Mouse (Mus musculus) 3134 (cell line): ENCODE data around the gene Rpl23a.

Experiments used
- DNase-seq: peaks from one replicate; pipeline ENCODE4 v3.0.0-alpha.2; 2011; ENCODE audit warnings: low spot score; ENCODE audit not compliant: insufficient read length; ENCODE audit errors: extremely low read depth

The Rpl23a gene

DNA sequence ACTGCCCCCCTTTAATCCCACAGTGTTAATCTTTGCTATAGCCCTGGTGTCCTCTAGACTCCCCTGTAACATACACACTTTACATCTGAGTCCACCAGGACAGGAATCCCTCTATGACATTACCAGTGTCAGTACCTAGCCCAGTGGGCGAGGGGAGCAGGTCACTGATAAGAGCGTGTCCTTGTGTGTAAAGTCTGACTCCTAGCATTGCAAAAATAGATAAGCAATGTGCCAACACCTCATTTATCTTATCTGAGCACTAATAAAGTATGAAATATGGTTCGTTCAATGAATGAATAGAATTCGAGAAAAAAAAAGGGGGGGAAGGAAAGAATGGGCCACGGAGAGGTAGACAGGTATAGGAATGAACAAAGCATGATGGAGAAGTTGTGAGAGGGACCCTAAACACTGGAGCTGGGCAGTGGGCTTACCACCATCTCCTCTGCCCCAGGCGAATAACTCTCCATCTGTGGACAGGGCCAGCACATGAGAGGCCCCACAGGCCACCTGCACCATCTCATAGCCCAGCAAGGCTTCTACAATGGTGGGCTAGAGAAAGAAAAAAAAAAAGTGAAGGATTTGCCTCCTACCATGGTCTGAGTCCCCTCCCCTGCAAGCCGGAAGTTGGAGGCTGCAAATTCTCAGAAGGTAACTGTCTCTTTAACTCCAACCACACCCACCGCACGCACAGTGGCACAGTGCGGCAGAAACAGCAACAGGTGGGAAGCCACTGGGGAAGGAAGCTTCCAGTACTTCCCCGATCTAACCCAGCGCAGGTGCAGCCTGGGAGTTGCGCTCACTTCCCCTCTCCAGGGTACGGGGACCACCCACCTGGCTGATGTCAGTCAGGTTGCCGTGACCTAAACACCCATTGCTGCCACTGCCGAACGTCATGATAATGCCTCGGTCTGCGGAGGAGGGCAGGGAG lies 14.6 kb downstream of the Rpl23a start:
- DNase-seq: no peak

DNA sequence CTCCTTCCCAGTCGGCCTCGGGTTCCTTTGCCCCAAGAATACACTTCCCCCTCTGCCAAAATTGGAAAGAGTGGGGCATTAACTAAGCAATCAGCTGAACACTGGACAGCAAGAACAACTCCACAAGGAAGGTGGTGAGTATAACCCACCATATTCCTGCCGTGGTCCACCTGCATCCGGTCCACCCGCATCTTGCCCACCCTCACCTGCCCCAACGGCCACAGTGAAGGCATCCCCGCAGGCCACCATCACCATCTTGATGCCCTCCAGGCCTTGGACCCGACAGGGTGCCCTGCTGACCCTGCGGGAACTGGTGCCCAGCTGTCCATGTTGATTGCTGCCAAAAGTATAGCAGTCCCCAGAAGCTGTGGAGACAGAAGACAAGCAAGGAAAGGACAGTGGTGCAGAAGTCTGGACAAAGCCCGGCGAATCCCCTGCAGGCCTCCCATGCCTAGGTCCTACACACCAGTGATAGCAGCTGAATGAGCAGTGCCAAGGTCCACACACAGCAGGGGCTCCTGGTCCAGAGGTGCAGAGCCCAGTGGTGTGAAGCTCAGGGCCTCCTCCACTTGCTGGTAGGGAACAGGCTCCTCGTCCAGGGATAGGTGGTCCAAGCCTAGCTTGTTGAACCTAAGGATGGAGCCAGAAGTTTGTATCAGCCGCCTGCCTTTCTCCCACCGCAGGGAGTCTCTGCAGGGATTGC lies 16.0 kb downstream of the Rpl23a start:
- no peak for DNase-seq

DNA sequence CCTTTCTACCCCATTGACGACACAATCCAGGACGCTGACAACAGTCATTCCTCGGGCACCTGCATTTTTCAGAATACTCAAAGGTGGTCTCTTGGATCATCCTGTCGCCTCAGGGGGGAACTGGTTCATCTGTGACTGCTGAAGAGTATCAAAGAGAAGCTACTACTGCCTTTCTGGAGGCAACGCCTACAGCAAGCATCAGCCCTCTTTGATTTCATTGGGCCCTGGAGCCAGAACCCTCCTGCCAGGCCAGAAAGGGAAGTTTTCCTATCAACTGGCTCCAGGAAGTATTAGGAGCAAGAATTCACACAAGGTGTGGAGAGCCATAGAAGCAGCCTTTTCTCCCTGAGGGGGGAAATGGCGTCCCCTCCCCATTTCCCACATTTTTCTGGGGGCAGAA lies 16.7 kb downstream of the Rpl23a start:
- DNase-seq: no peak

DNA sequence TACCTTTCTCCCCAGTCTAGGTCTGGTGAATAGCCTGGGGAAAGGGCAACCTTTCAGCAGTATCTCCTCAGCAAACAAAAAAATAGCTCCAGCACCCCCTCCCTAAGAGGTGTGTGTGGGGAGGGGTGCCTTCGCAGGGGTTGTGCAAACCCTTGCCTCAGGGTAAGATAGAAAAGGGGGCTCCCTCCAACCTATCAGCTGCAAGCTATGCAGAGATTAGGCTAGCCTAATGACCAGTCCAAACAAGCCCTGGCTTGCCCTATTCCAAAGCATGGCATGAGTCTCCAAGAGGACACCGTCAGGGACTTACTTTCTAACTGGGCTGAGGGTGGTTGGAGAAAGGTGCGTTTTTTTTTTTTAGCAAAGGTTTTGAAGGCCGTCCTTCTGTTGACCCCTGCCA lies 17.2 kb downstream of the Rpl23a start:
- no peak for DNase-seq

DNA sequence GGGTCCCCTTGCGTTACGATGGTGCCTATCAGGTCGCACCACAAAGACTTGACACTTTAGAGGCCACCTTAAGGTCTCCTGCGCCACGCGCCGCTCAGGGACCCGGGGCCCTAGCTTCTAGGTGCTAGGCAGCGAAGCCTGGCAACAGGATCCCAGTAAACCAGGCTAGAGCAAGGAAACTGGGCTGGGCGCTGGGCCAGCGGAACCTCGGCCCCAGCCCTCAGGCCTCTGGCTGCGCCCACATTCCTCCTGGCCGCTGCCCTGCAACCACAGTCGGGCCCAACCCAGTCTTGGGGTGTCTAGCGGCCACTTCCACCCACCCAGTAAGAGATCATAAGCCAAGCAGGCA lies 17.6 kb downstream of the Rpl23a start:
- DNase-seq: peak; percentile 93

DNA sequence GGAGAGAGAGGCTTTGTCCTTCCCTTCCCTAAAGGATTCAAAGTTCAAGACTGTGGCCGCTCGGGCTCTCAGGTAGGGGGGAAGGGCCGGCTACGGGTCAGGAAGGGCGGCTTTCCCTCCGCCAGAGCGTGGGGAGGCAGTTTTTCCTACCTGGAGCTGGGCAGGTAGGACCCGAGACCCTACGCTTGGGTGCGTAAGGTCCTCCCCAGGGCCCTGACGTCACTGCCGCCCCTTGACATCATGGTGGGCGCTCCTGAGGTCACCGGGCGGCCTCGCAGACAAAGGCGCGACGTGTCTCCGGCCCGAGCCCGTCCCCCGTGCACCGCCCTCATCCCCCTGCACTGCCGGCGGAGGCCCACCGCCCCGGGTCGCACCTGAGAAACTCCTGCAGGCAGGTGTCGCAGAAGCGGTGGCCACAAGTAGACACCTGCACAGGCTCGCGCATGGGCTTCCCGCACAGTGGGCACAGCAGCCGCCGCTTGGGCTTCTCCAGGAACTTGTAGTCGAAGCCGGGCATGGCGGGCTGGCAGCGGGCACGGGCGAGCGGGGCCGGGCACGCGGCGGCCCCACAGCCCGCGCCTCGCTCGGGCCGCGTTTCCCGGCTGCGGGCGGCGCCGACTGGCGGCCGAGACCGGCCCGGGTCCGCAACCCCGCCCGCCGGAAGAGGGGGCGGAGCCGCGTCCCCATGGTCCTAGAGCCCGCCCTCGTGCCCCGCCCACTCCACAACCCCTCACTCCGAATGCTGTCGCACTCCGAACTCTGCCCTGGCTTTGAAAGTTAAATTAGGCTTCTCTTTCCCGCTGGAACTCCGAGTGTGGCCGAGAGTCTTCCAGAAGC lies 18.2 kb downstream of the Rpl23a start, which contains the start of gene Traf4:
Traf4 (minus strand) TSS at position 666 of the 837 bp plus-strand sequence.
- DNase-seq: peak; percentile 74

DNA sequence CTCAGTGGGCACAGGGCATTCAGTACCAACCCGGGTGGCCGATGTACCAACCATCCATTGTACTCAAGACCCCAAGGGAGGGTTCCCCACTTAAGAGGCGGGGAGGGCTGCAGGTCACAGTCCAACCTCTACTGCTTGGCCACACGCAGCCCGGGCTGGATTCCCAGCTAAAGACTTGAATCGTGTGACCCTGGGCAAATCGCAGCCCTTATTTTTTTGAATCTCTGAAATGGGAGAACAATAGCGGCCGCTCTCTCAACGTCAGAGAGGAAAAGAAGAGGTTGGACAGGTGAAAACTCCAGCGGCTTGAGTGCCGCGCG lies 18.8 kb downstream of the Rpl23a start:
- DNase-seq: no peak

DNA sequence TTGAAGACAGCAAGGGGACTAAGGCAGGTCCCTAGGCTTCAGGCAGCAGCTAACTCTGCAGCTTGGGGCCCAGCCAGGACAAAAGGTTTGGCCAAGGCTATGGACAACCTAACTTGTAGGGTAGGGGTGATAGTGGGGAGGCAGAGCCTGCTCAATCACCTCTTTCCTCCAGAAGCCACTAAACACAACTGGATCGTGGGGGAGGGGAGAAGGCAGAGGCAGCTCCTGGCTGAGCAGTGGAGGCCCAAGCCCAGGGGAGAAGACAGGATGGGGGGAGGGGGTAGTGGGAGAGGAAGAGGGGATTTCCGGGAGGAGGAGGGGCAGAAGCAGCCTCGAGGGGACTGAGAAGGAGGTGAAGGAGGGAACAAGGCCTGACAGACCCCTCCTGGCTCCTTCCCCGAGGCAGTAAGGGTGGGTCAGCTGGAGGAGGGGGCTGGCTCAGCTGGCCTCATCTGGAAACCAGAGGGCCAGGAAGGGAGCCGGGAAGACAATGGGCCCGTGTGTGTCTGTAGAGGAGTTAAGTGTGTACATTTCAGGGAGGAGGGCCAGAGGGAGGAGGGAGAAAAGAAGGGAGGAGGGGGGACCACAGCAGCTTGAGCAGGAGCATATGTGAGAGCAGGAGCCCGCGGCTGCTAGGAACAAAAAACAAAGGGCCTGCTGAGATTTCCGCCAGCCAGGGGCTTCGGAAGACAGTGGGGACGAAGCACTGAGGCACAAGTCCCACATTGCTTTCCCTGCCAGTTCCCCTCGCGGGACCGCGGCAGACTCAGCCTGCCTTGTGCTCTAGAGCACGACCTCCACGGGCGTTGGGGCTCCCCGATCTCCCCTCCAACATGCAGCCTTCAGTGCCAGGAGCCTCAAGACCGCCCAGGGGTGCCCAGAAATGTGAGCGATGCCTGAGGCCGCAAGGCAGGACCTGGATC lies 19.4 kb downstream of the Rpl23a start:
- peak; percentile 67 for DNase-seq

DNA sequence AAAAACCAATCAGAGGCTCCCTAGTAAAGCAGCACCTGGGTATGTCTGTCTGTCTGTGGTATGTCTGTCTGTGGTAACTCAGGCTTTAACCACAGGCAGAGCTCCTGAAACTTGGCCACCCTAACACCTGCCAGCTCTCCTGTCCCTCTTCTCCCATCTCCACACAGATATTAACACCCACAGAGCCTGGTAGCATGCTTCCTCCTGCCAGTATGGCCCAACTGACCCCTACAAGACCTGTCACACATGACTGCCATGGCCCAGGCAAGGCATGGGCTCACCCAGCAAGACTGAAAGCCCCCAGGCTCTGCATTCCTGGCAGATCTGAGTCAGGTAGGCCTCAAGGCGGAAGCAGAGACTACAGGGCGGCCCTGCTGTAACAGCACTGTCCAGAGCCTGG lies 20.3 kb downstream of the Rpl23a start:
- DNase-seq: no peak

DNA sequence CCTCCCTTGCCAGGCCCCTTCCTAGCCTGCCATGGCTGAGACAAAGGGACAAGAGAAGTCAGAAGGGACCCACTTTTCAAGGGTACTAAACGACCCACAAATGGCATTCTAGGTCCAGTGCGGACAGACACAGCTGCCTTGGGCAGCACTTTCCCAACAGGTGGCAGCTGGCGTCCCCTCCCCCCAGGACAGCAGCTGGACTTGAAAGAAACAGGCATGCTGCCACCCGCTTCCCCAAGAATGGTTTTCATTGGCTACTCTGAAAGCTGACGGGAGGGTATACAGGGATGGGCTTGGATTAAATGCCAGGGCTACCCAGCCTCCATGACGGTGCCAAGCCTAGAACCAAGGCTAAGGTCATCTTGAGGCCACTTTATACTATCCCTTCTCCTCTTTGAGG lies 20.9 kb downstream of the Rpl23a start:
- DNase-seq: no peak

DNA sequence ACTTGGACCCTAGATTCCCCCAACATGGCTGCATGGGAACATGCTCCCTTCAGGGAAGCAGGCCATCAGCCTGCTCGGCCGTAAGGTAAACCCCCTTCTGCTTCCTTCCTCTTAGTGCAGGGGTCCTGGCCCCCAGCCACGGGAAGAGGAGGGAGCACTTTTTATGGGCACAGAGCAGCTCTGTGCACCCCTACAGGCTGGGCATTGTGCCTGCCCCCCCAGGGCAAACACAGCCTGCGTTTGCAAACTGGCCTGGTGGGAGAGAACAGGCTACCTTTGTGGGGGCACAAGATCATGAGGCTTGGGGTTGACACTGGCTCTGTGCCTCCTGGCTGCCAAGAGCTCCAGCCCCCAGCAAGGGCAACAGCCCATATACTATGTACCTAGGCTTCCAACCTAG lies 21.4 kb downstream of the Rpl23a start:
- no peak for DNase-seq

DNA sequence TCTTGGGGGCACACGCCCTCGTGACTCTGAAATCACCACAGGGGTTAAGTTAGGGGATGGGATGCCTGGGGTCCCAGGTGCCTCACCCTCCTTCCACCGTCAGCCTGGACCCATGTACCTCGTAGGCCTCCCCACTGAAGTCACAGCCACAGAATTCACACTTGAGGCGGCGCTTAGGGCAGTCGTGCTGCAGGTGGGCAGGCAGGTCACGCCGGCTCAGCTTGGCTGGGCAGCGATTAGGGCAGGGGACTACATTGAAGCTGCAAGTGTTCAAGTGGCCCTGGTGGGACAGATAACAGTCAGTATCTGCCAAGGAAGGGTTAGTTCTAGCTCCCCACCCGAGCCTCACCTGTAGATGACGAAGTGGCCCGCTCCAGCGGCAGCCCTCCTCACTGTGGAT lies 22.2 kb downstream of the Rpl23a start:
- no peak for DNase-seq

DNA sequence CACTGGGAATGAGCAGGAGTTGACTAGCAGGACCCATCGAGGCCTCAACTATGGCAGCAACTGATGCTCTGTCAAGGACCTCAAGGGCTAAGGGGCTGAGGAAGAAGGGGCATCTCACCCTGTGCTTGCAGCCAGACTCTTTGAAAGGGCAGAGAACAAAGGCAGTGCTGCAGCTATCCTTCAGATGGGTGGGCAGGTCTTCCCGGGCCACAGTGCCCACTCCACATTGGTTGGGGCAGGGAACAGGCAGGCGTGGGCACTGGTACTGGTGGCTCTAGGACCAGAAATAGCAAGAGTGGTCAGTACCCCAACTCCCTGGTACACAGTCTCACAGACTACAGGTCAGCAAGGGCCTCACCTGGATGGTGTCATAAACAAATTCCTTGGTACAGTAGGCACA lies 22.7 kb downstream of the Rpl23a start:
- no peak for DNase-seq

DNA sequence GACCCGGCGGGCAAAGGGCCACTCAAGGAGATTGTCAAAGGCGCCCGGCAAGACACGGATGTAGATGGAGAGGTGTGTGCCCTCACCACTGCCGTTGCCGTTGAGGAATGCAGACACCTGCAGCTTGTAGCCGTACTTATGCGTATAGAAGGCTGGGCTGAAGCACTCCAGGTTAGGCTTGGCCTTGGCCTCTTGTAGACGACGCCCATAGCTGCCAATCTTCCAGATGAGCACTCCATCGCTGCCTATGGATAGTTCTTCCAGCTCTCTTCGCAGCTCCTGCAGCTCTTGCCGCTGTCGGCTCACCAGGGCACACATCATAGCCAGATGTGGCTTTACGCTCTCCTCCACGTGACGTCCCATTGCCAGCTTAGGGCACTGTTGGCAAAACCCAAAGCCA lies 23.2 kb downstream of the Rpl23a start:
- DNase-seq: no peak

DNA sequence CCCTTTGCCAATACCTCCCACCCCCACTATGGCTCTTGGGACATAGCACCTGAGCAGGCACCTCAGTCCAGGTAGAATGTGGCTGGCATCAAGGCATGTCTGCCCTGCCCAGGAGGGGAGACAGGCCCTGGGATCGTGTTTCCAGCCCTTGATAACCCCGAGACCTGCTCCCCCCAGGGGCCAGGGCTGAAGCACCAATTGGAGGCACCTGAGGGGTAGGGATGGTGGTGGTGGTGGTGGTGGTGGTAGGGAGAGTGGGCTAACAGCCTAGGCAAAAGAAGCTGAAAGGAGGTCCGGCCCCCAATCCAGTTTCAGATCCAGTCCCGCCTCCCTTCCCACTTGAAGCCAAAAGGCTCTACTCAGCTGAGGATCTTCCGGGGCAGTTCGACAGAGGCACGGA lies 23.8 kb downstream of the Rpl23a start:
- no peak for DNase-seq

DNA sequence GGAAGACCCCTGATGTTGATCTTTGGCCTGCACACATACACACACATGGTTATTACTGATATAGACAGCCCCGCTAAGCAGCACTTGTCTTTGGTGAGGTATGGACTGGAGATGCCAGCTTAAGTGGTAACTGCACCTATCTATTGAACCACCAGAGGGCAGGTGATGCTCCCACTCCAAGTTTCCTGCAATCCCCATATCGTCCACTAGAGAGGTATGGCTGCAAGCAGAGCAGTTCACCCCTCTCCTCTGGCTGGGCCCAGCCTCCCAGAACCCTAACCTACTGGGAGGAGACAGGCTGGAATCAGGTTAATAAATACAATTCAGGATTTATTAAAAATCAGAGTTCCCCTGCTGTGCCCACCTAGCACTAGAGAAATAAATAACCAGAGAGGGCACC lies 24.3 kb downstream of the Rpl23a start:
- DNase-seq: peak; percentile 67

DNA sequence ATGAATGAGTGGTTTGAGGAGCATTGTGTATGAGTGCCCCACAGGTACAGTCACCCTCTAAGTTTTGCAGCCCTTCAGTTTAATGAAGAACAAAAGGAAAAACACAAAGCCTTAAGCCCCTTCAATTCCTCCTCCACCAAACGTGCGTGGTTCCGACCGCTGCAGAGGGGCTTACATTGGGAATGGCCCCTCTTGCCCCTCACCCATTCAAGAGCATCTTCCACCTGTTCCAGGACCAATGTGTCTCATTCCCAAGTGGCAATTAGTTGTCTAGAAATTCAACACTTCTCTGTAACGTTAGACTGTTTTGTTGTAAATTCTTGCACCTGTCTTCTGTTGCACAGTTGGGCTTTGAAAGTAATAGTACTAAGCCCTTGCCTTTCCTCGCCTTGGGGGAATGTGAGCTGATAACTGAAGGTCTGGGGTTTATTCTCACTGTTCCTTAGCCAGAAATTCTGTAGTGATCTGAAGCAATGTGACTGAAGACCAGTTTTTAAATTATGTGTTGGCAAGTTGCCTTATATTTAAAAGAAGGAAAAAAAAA lies 27.2 kb downstream of the Rpl23a start:
- DNase-seq: no peak

DNA sequence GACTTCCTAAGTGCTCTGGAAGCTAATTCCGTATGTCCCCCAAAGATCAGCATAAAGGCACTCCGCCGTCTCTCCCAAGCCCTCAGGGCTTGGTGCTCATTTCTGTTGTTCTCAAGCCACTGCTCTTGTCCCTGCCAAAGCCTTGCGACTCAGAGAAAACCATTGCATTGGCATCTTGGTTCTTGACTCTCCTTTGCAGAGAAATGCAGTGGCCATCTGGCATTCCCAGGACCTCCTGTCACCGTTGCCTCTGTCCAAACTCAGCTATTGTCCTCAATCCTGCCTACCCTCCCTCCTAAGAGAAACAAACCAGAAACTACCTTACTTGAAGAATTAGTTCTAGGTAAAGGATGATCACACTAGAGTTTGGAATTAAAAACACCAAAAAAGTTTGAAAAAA lies 27.7 kb downstream of the Rpl23a start:
- DNase-seq: no peak

DNA sequence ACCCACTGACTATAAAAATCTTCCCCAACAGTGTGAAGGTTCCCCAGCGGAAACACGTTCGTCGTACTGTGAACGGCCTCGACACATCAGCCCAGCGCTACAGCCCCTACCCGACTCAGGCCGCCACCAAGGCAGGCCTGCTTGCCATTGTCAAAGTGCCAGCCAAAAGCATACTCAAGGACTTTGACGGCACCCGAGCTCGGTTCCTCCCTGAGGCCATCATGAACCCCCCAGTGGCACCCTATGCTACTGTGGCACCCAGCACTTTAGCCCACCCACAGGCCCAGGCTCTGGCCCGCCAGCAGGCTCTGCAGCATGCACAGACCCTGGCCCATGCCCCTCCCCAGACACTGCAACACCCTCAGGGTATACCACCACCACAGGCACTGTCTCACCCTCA lies 29.6 kb downstream of the Rpl23a start:
- DNase-seq: no peak
